Mouse (Mus musculus) embryonic facial prominence, embryonic 13.5 days (tissue): ENCODE results near the gene Slc27a2. TPM values are rescaled to one million over a fixed set of nuclear protein-coding genes. Genes with fewer than 3 reads are reported as not detected.

Experiments used
- ATAC-seq: fragments of 200-750 bp; cut with Nextera tagmentation; 2 replicates; pipeline ENCODE4 v1.8.0; 2017; ENCODE audit warnings: low read depth; ENCODE audit not compliant: insufficient number of reproducible peaks, insufficient read depth, low FRiP score, low TSS enrichment
- H3K27ac ChIP-seq: fragments of 300-500 bp; sonication (generic); 2 replicates; pipeline ENCODE4 v1.5.1; 2015; ENCODE audit warnings: moderate library complexity, mild to moderate bottlenecking, inconsistent platforms
- H3K27me3 ChIP-seq: fragments of 300-500 bp; sonication (generic); 2 replicates; pipeline ENCODE4 v1.6.1; 2015; ENCODE audit warnings: mild to moderate bottlenecking, inconsistent platforms
- H3K36me3 ChIP-seq: fragments of 300-500 bp; sonication (generic); 2 replicates; pipeline ENCODE4 v1.6.1; 2015; ENCODE audit warnings: mild to moderate bottlenecking, inconsistent platforms
- H3K4me1 ChIP-seq: fragments of 300-500 bp; sonication (generic); 2 replicates; pipeline ENCODE4 v1.6.1; 2015; ENCODE audit warnings: inconsistent platforms
- H3K4me2 ChIP-seq: fragments of 300-500 bp; sonication (generic); 2 replicates; pipeline ENCODE4 v1.6.1; 2015; ENCODE audit warnings: moderate library complexity, mild to moderate bottlenecking, inconsistent platforms
- H3K4me3 ChIP-seq: fragments of 300-500 bp; sonication (generic); 2 replicates; pipeline ENCODE4 v1.5.1; 2015; ENCODE audit warnings: mild to moderate bottlenecking, inconsistent platforms
- H3K9ac ChIP-seq: fragments of 300-500 bp; sonication (generic); 2 replicates; pipeline ENCODE4 v1.6.1; 2015; ENCODE audit warnings: mild to moderate bottlenecking, inconsistent platforms
- H3K9me3 ChIP-seq: fragments of 300-500 bp; sonication (generic); 2 replicates; pipeline ENCODE4 v1.6.1; 2016; ENCODE audit warnings: inconsistent platforms
- WGBS: fragments of 180-500 bp; shearing (Covaris S2); methylation state at CpG from one replicate; pipeline ENCODE4 v1.1.7; 2015; ENCODE audit warnings: mixed read lengths; 5-methylcytosine and 5-hydroxymethylcytosine counted together
- polyA plus RNA-seq: library from polyadenylated mRNA; unstranded; fragments of >200 nt; fragmentation: Nextera tagmentation; extraction: Ambion mirVana; gene quantifications from 2 replicates; pipeline ENCODE4 v1.2.1, GENCODE M21; 2015

Gene Slc27a2
- polyA plus RNA-seq, 1 experiment from 2014 or later: 2.9 TPM

DNA sequence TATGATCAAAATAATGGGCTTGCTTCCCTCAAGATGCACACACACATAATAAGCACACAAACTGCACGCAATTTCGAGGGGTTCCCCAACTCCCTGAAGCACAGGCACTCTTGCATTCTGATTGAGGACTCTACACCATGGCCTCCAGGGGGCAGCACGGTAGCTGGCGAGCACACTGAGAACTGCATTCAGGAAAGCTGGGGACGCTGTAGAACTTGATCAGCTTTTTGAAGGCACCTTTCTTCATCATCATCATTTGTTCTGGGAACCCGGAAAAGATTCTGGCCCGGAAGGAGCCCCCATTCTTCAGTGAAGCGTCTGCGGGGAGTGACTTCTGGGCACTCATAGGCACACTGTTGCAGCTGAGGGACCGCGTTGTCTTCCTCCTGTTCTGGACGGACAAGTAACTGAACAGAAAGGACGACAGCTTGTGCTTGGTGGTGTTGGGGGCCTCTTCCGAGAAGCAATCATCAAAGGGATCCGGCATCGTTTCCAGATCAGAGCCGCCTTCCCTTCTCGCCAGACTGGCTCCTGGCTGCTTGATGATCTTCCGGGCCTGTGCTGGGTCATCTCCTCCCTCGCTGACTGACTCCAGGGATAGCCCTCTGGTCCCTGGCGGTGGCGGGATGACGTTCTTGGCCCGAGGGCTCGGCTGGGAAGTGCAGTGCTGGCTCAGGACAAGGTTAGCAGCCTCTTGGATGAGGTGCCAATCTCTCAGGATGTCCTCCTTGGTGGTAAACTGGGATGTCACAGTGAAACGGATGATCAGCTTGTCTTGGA is 41.8 kb downstream of the Slc27a2 start:
- no peaks in the 10 kb centered on the region for H3K9me3 ChIP-seq
- H3K27me3 ChIP-seq: peaks cover 3% of the 10 kb centered on the region; the same call in 1 of the 2 replicates
- H3K4me3 ChIP-seq: peak overlapping the region; percentile 37
- H3K9ac ChIP-seq: peak overlapping the region; percentile 60
- WGBS: 30% methylated on average over 26 of the region's 26 CpGs
- no peaks in the 10 kb centered on the region for H3K36me3 ChIP-seq
- 0 out of 2 replicates have a peak, but pooled peaks cover 7% of the 10 kb centered on the region for H3K4me1 ChIP-seq
- H3K27ac ChIP-seq: no peak overlapping the region
- H3K4me2 ChIP-seq: peak overlapping the region; percentile 68
- ATAC-seq: no peak

DNA sequence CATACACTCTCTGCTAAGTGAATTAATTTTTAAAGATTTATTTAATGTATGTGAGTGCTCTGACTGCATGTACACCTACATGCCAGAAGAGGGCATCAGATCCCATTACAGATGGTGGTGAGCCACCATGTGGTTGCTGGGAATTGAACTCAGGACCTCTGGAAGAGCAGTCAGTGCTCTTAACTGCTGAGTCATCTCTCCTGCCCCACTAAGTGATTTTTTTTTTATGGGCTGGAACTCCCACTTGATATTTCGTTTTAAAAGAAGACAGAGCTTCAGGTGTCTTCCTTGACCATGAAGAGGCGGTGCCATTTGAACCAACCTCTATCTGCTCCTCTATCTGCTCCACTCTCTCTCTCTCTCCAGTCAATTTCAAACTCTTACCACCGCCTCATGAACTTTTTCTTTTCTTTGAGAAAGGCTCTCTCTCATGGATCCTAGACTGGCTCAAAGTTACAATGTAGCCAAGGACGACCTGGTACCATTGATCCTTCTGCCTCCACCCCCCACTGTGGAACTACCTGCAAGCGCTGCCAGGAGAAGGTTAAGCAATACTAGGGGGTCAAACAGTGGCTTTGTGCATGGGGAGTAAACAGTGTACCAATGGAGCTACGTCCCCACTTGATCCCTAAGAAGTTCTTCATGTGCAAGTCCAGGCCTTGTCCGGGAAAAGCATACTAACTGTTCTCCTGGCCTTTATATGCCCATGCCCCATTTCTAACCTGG is 44.3 kb downstream of the Slc27a2 start:
- H3K9me3 ChIP-seq: no peaks in the 10 kb centered on the region
- H3K9ac ChIP-seq: no peak overlapping the region
- H3K36me3 ChIP-seq: no peaks in the 10 kb centered on the region
- H3K4me1 ChIP-seq: 0 out of 2 replicates have a peak, but pooled peaks cover 12% of the 10 kb centered on the region
- H3K4me3 ChIP-seq: no peak overlapping the region
- peaks cover 3% of the 10 kb centered on the region; the same call in 1 of the 2 replicates for H3K27me3 ChIP-seq
- WGBS: 92% methylated on average over 7 of the region's 7 CpGs
- no peak overlapping the region for H3K27ac ChIP-seq
- H3K4me2 ChIP-seq: no peak overlapping the region
- no peak for ATAC-seq

DNA sequence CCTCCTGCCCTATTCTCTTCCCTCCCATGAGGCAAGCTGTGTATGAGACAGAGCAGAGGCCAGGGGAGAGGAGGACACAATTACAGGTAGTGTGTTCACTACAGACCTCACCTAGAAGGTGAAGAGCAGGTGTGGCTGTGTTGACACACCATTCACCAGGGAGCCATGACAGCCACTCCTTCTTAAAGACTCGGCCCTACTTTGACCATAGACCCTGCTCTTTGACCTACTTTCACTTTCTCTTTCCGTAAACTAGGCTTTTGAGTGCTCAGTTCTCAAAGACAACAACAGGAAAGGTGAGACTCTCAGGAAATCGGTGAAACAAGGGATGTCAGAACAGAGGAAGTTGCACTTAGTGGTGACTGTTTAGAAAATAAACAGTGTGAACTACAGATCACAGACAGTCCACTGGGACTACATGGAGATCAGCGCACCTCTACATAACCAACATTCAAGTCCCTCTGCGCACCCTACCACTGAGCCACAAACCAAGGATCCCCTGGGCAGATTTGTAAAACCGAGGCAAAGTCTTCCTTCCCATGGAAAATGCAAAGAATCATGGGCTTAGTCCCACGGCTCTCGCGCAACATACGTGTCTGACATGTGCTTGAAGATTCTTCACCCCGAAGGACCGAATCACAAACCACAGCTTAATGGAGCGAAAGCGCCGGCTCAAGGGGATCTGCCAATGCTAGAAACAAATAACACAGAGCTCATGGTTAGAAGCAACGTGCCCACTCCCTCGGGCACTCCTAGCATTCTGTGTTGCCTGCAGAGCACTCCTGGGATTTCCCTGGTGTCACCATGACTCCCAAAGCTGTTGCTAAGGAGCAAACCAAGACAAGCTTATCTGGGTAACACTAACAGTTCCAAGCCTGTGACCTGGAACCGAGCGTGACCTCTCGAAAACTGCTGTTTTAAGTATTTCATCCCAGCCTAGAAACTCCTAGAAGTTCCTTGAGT is 45.4 kb downstream of the Slc27a2 start:
- ATAC-seq: no peak
- Histone ChIP-seq H3K4me1 (0 out of 2 replicates have a peak, but pooled peaks cover 12% of the 10 kb centered on the region), H3K4me3 (no peak overlapping the region), H3K9me3 (no peaks in the 10 kb centered on the region), H3K27me3 (peaks cover 3% of the 10 kb centered on the region; the same call in 1 of the 2 replicates), H3K27ac (no peak overlapping the region), H3K36me3 (no peaks in the 10 kb centered on the region), H3K9ac (no peak overlapping the region), H3K4me2 (no peak overlapping the region)
- 83% methylated on average over 20 of the region's 20 CpGs for WGBS

GRCm38 (mm10) chr2:126598359-126598758 is 46.2 kb downstream of the Slc27a2 start:
- H3K4me1 ChIP-seq: 0 out of 2 replicates have a peak, but pooled peaks cover 12% of the 10 kb centered on the region
- ATAC-seq: no peak

DNA sequence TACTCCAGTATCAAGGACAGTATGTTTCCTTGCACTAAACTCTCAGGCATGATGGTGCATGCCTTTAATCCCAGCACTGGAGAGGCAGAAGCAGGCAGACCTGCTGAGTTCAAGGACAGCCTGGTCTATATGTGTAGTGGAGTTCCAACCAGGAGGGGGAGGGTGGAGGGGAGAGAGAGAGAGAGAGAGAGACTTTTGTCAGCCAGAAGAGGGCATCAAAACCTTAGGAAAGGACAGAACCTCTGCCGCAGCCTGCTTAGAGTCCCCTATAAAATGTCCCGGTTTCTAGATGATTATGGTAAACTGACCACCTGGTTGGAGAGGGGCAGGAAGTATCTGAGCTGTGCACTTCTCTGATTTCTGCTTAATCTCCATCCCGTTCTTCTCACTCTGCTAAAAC is 46.8 kb downstream of the Slc27a2 start:
- no peak overlapping the region for H3K4me3 ChIP-seq
- peaks cover 3% of the 10 kb centered on the region; the same call in 1 of the 2 replicates for H3K27me3 ChIP-seq
- H3K9ac ChIP-seq: no peak overlapping the region
- no peaks in the 10 kb centered on the region for H3K9me3 ChIP-seq
- H3K36me3 ChIP-seq: no peaks in the 10 kb centered on the region
- peak; percentile 43; the same call in 1 of the 2 replicates for ATAC-seq
- H3K27ac ChIP-seq: no peak overlapping the region
- H3K4me1 ChIP-seq: 0 out of 2 replicates have a peak, but pooled peaks cover 9% of the 10 kb centered on the region
- WGBS: 14% methylated on average over 3 of the region's 3 CpGs
- H3K4me2 ChIP-seq: peak overlapping the region; percentile 17

More at GRCm38 (mm10) chr2:126598359-126598758, 46.2 kb downstream of the Slc27a2 start:
- Histone ChIP-seq H3K9me3 (no peaks in the 10 kb centered on the region), H3K27ac (no peak overlapping the region), H3K36me3 (no peaks in the 10 kb centered on the region), H3K4me3 (no peak overlapping the region), H3K9ac (no peak overlapping the region), H3K4me2 (no peak overlapping the region), H3K27me3 (peaks cover 3% of the 10 kb centered on the region; the same call in 1 of the 2 replicates)
- WGBS: 58% methylated on average over 2 of the region's 2 CpGs

DNA sequence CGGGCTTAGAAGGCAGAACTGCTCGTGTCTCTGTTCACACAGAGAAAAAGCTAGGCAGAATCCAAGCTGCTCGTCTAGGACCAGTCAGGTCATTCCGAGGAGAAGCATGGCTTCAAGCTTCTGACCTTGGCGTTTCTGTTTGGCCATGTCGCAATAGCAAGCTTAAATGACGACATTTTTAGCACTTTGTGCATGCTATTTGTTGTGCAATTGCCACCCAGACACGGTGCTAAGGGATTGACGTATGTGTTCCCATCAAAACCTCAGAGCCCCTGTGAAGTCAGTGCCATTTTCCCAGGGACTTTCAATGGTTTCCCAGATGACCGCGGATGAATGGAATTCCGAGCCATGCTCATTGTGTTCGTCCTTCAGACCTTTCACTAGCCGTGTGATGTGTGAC is 48.3 kb downstream of the Slc27a2 start:
- H3K36me3 ChIP-seq: no peaks in the 10 kb centered on the region
- 87% methylated on average over 14 of the region's 14 CpGs for WGBS
- no peak overlapping the region for H3K4me3 ChIP-seq
- no peak overlapping the region for H3K27ac ChIP-seq
- no peaks in the 10 kb centered on the region for H3K9me3 ChIP-seq
- H3K4me1 ChIP-seq: 0 out of 2 replicates have a peak, but pooled peaks cover 5% of the 10 kb centered on the region
- H3K27me3 ChIP-seq: peaks cover 3% of the 10 kb centered on the region; the same call in 1 of the 2 replicates
- ATAC-seq: no peak
- H3K4me2 ChIP-seq: no peak overlapping the region
- no peak overlapping the region for H3K9ac ChIP-seq

DNA sequence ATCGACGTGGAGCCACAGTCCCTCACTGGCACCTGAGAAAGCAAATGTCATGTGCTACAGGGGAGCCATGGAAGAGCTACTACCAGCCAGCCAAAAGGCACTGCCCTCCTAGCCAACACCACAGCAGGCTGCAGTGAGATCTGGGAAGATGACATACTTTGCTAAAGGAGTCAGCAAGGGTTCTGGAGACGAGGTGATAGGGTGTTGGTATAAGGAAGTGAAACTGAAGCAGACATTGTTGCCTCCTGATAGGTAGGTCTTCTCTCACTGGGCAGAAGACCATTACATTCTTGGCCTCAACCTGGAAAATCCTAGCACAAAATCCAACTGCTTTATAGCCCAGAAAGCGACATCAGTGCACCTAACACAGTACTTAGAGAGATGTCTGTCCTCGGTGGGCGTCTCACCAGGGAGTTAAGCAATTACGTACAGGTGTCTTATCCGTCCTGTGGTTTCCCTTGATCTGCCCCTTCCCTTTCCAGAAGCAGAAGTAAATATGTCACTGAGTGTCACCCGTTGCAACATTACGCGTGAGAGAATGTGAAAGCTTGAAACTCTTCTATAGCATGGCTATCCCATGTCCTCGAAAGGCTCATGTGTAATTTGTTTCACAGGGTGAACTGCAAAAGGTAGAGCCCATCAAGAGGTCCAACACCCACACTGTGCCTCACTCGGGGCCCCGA is 49.9 kb downstream of the Slc27a2 start:
- H3K36me3 ChIP-seq: no peaks in the 10 kb centered on the region
- H3K4me3 ChIP-seq: no peak overlapping the region
- no peak overlapping the region for H3K27ac ChIP-seq
- H3K9me3 ChIP-seq: no peaks in the 10 kb centered on the region
- peaks cover 3% of the 10 kb centered on the region; the same call in 1 of the 2 replicates for H3K27me3 ChIP-seq
- WGBS: 85% methylated on average over 14 of the region's 14 CpGs
- 0 out of 2 replicates have a peak, but pooled peaks cover 5% of the 10 kb centered on the region for H3K4me1 ChIP-seq
- no peak for ATAC-seq
- H3K4me2 ChIP-seq: no peak overlapping the region
- H3K9ac ChIP-seq: no peak overlapping the region

DNA sequence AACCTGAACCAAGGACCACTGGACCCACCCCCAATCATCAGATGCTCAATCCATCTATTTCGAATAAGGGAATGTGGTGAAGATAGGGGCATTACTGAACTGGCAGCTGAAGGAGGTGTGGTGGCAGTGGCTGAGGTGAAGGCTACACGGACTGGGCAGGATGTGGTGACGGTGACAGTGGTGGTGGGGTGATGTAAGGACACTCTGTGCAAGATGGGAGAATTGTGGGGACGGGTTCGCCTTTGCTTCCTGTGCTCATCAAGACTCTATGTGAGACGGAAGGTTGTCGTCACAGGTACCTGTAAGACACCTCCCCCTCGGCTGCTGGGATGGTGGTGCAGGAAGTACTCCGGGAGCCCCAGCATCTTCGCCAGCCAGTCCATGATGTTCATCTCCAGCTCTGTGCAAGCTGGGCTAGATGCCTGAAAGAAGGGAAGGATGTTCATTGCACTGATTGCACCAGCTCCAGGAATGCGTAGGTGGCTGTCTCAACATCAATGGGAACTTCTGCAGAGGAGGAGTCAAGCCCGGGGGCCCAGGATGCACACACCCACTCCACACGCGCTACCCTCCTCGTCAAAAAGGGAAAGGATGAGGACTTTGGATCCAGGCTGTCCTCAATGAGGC is 54.0 kb downstream of the Slc27a2 start:
- no peaks in the 10 kb centered on the region for H3K9me3 ChIP-seq
- no peak overlapping the region for H3K4me2 ChIP-seq
- H3K4me3 ChIP-seq: no peak overlapping the region
- WGBS: 88% methylated on average over 15 of the region's 15 CpGs
- no peak overlapping the region for H3K9ac ChIP-seq
- H3K4me1 ChIP-seq: peaks cover 8% of the 10 kb centered on the region; the same call in 1 of the 2 replicates
- H3K27ac ChIP-seq: no peak overlapping the region
- no peak for ATAC-seq
- no peaks in the 10 kb centered on the region for H3K27me3 ChIP-seq
- no peaks in the 10 kb centered on the region for H3K36me3 ChIP-seq

- H3K27me3 ChIP-seq: no peaks in the 10 kb centered on the region
- ATAC-seq: no peak
- no peak overlapping the region for H3K27ac ChIP-seq
- no peak overlapping the region for H3K9ac ChIP-seq
- H3K36me3 ChIP-seq: no peaks in the 10 kb centered on the region
- H3K4me3 ChIP-seq: no peak overlapping the region
- no peaks in the 10 kb centered on the region for H3K9me3 ChIP-seq
- peaks cover 8% of the 10 kb centered on the region; the same call in 1 of the 2 replicates for H3K4me1 ChIP-seq
- WGBS: 70% methylated on average over 4 of the region's 4 CpGs
- H3K4me2 ChIP-seq: no peak overlapping the region
Observed at GRCm38 (mm10) chr2:126606688-126607062, 54.5 kb downstream of the Slc27a2 start.

- no peak for ATAC-seq
- no peak overlapping the region for H3K9ac ChIP-seq
- H3K4me2 ChIP-seq: no peak overlapping the region
- H3K4me3 ChIP-seq: no peak overlapping the region
- no peaks in the 10 kb centered on the region for H3K36me3 ChIP-seq
- H3K9me3 ChIP-seq: no peaks in the 10 kb centered on the region
- no peaks in the 10 kb centered on the region for H3K27me3 ChIP-seq
- WGBS: 52% methylated on average over 10 of the region's 10 CpGs
- peaks cover 8% of the 10 kb centered on the region; the same call in 1 of the 2 replicates for H3K4me1 ChIP-seq
- no peak overlapping the region for H3K27ac ChIP-seq
Observed at GRCm38 (mm10) chr2:126607553-126608203, 55.5 kb downstream of the Slc27a2 start.
